Mouse (Mus musculus): Measurements from ENCODE around the gene Fgfbp3.
"Not testable (repeated sequence)": the region's sequence is repeated elsewhere in the genome, so short reads cannot be mapped to it uniquely, and the experiment has no call there.

The Fgfbp3 gene

GRCm38 (mm10) chr19:36919466-36919865, at the start of gene Fgfbp3:
Gene Fgfbp3, minus strand, starts transcription at chr19:36919615.
- no peak for DNase-seq

- not testable (repeated sequence) for DNase-seq
These were observed 43.3 kb upstream of the Fgfbp3 start for GRCm38 (mm10) chr19:36962544-36963260.

GRCm38 (mm10) chr19:36961320-36961719, 41.9 kb upstream of the Fgfbp3 start:
- DNase-seq: no peak

GRCm38 (mm10) chr19:36958331-36958730, 38.9 kb upstream of the Fgfbp3 start:
- no peak for DNase-seq

GRCm38 (mm10) chr19:36953637-36954206, 34.3 kb upstream of the Fgfbp3 start:
- DNase-seq: no peak

GRCm38 (mm10) chr19:36940064-36940463, 20.6 kb upstream of the Fgfbp3 start:
- no peak for DNase-seq

- DNase-seq: no peak
These were observed 18.6 kb upstream of the Fgfbp3 start for GRCm38 (mm10) chr19:36938008-36938407.

GRCm38 (mm10) chr19:36936285-36936684, 16.9 kb upstream of the Fgfbp3 start:
- DNase-seq: no peak

GRCm38 (mm10) chr19:36932613-36933012, 13.2 kb upstream of the Fgfbp3 start:
- DNase-seq: no peak

GRCm38 (mm10) chr19:36932097-36932496, 12.7 kb upstream of the Fgfbp3 start:
- no peak for DNase-seq

- no peak for DNase-seq
These were observed 10.4 kb upstream of the Fgfbp3 start for GRCm38 (mm10) chr19:36929816-36930215.

- no peak for DNase-seq
These were observed 8.5 kb upstream of the Fgfbp3 start for GRCm38 (mm10) chr19:36927800-36928361.

GRCm38 (mm10) chr19:36926553-36927236, 7.3 kb upstream of the Fgfbp3 start:
- DNase-seq: no peak

- DNase-seq: peak; percentile 91
These were observed 6.5 kb upstream of the Fgfbp3 start, which contains the start of gene Btaf1 for GRCm38 (mm10) chr19:36925671-36926552. Gene Btaf1, plus strand, starts transcription at chr19:36926079.

- DNase-seq: no peak
These were observed 3.5 kb upstream of the Fgfbp3 start for GRCm38 (mm10) chr19:36922936-36923335.

GRCm38 (mm10) chr19:36922015-36922414, 2.6 kb upstream of the Fgfbp3 start:
- DNase-seq: no peak

- DNase-seq: peak; percentile 89 to 91
These were observed 744 bp downstream of the Fgfbp3 start for GRCm38 (mm10) chr19:36918441-36919301.

GRCm38 (mm10) chr19:36916876-36917389, 2.5 kb downstream of the Fgfbp3 start:
- no peak for DNase-seq

- no peak for DNase-seq
These were observed 3.2 kb downstream of the Fgfbp3 start for GRCm38 (mm10) chr19:36916206-36916605.

- no peak for DNase-seq
These were observed 6.4 kb downstream of the Fgfbp3 start for GRCm38 (mm10) chr19:36913064-36913463.

- no peak for DNase-seq
These were observed 8.9 kb downstream of the Fgfbp3 start for GRCm38 (mm10) chr19:36910424-36911045.

All from cerebellum, postnatal 25 days (tissue).